ENCODE assay signal across 11 mouse cellular contexts in the genomic region with DNA sequence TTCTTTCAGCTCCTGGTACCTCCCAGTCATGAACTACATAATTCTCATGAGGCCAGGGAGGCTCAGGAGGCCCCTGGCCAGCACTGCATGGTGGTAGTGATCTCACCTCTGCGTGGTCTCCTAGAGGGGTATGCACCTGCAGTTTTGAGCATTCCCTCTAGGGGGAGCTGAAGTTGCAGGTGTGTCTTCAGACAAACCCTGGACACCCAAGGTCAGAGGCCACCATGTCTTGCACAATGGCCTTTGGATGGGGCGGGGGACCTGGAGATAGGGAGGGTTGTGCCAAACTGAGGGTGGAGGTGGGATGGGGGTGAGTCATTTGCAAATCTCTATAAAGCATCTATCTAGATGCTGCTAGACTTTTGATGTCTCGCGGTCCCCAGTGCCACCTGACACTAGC.
A peak's percentile ranks its signal among the peaks of the same experiment; 100 is the strongest.
DNase-seq lines count a peak whose midpoint lies in the region; ATAC-seq and TF ChIP-seq lines count a peak whose summit lies in the region.
"Had no signal": no experiment of that assay in that cellular context is flagged by ENCODE, and none has a peak within 500 bp of the region (broad histone marks: within the 10 kb centered on the region; RNA-seq: fewer than 3 reads in every experiment).

No protein-coding gene starts in this region.

- in situ Hi-C loops in CH12.LX (cut with MboI; ENCODE audit: low pct_ligation_motif_present, low pct_unique_long_range_greater_than_20kb, low sequenced_read_pairs): no loop called here

- TF ChIP-seq POLR2A in liver, adult 2 months (IDR thresholded peaks at IDR 0.05; ENCODE audit: extremely low read depth, insufficient read depth, low read length): no peak
- no peak for TF ChIP-seq POLR2A in CH12.LX (IDR thresholded peaks at IDR 0.05; ENCODE audit: low read depth, low read length)
- no peak for TF ChIP-seq POLR2A in bone marrow, adult 2 months (IDR thresholded peaks at IDR 0.05; ENCODE audit: borderline replicate concordance, control insufficient read depth, low read depth, low read length)

- no peak overlapping the region for H3K4me2 ChIP-seq in liver, embryonic 11.5 days
- no peak overlapping the region for H3K4me2 ChIP-seq in CH12.LX (ENCODE audit: insufficient read depth, low read depth, poor library complexity, severe bottlenecking)
- H3K4me2 ChIP-seq: liver, embryonic 13.5 days had no signal

- ATAC-seq in liver, embryonic 11.5 days (replicated peaks; ENCODE audit: low FRiP score): no peak
- ATAC-seq: forebrain, postnatal 0 days; midbrain, embryonic 16.5 days had no signal

- peak; percentile 61 for TF ChIP-seq CTCF in liver, adult 2 months (IDR thresholded peaks at IDR 0.05; ENCODE audit: low read depth, low read length)
- peak; percentile 29 to 47; a peak in 2 of 4 replicates for TF ChIP-seq CTCF in CH12.LX (conservative IDR thresholded peaks at IDR 0.05 in 1 of 2, IDR thresholded peaks at IDR 0.05 in 1 of 2; ENCODE audit: low read depth in 2 of 2, low read length in 2 of 2)
- peak; percentile 49 for TF ChIP-seq CTCF in bone marrow, adult 2 months (IDR thresholded peaks at IDR 0.05; ENCODE audit: control insufficient read depth, insufficient read depth, low read length)

- no peak overlapping the region for H3K4me3 ChIP-seq in liver, adult 2 months (ENCODE audit: insufficient read depth, low read depth, low read length)
- no peak overlapping the region for H3K4me3 ChIP-seq in liver, embryonic 11.5 days (ENCODE audit: low read depth, low read length)
- no peak overlapping the region for H3K4me3 ChIP-seq in CH12.LX (replicated peaks in 1 of 3; ENCODE audit: low read depth in 2 of 3, low read length in 2 of 3, poor library complexity in 1 of 3)
- H3K4me3 ChIP-seq in bone marrow, adult 2 months (replicated peaks; ENCODE audit: control insufficient read depth, low read depth, low read length): no peak overlapping the region
- H3K4me3 ChIP-seq: heart, embryonic 10.5 days; liver, embryonic 13.5 days had no signal

- dilution Hi-C loops in CH12.LX (cut with MboI; ENCODE audit: extremely low pct_ligation_motif_present, extremely low pct_unique_long_range_greater_than_20kb, low sequenced_read_pairs): no loop called here

- peak; percentile 59 for DNase-seq in liver, adult 2 months (ENCODE audit: extremely low read depth, low read depth, low spot score)
- no peak for DNase-seq in liver, embryonic 11.5 days (ENCODE audit: low spot score)
- DNase-seq in CH12.LX (ENCODE audit: extremely low read depth): no peak
- peak; percentile 64 for DNase-seq in splenic B cell, adult 2 months (ENCODE audit: low read depth, low spot score)
- DNase-seq in left cerebral cortex, postnatal 14 days (ENCODE audit: low spot score in 2 of 2): no peak
- DNase-seq in adrenal gland, postnatal 25 days: no peak
- DNase-seq: forebrain, postnatal 0 days; liver, embryonic 13.5 days had no signal

- H3K79me2 ChIP-seq in liver, adult 2 months (ENCODE audit: control insufficient read depth, insufficient read depth, low read length): no peaks in the 10 kb centered on the region
- no peaks in the 10 kb centered on the region for H3K79me2 ChIP-seq in CH12.LX (replicated peaks; ENCODE audit: control insufficient read depth, extremely low read depth, insufficient read depth, poor library complexity, severe bottlenecking)

- intact Hi-C loops in left cerebral cortex, postnatal 14 days (cut with DNase I): loop anchor here (5.0 kb wide), 2 partner anchors 33 to 222 kb away; no protein-coding TSS in a partner anchor

- WGBS in liver, adult 2 months: 72% methylated on average over 4 of the region's 4 CpGs
- 81% methylated on average over 4 of the region's 4 CpGs for WGBS in liver, embryonic 11.5 days
- WGBS in bone marrow, adult 2 months: 73% methylated on average over 4 of the region's 4 CpGs

- peak; percentile 10 for TF ChIP-seq RAD21 in CH12.LX (IDR thresholded peaks at IDR 0.05; ENCODE audit: low read depth, low read length)

- H3K9me3 ChIP-seq in liver, embryonic 11.5 days (ENCODE audit: control insufficient read depth, low read length): no peaks in the 10 kb centered on the region
- no peaks in the 10 kb centered on the region for H3K9me3 ChIP-seq in CH12.LX (replicated peaks; ENCODE audit: low read length)
- H3K9me3 ChIP-seq: heart, embryonic 10.5 days; liver, embryonic 13.5 days had no signal

- H3K27ac ChIP-seq in liver, adult 2 months (replicated peaks; ENCODE audit: insufficient read depth, low read depth, low read length): no peak overlapping the region
- H3K27ac ChIP-seq in liver, embryonic 11.5 days (ENCODE audit: low read depth, low read length): no peak overlapping the region
- H3K27ac ChIP-seq in CH12.LX (ENCODE audit: insufficient read depth, low read depth): no peak overlapping the region
- H3K27ac ChIP-seq in bone marrow, adult 2 months (ENCODE audit: control insufficient read depth, insufficient read depth, low read depth, low read length, poor library complexity): no peak overlapping the region
- H3K27ac ChIP-seq: heart, embryonic 10.5 days; liver, embryonic 13.5 days had no signal

- H3K4me1 ChIP-seq in liver, adult 2 months (ENCODE audit: control insufficient read depth, insufficient read depth, low read length): no peaks in the 10 kb centered on the region
- H3K4me1 ChIP-seq in liver, embryonic 11.5 days (replicated peaks; ENCODE audit: control insufficient read depth, insufficient read depth, low read length): peaks cover 7% of the 10 kb centered on the region
- H3K4me1 ChIP-seq in CH12.LX (ENCODE audit: control insufficient read depth in 1 of 2, insufficient read depth in 2 of 2): peaks cover 10 to 16% of the 10 kb centered on the region in 2 experiments
- H3K4me1 ChIP-seq in bone marrow, adult 2 months (ENCODE audit: control insufficient read depth, insufficient read depth, low read length): peaks cover 4% of the 10 kb centered on the region

- TF ChIP-seq EP300 in CH12.LX (IDR thresholded peaks at IDR 0.05; ENCODE audit: low read length): no peak

- H3K27me3 ChIP-seq in liver, adult 2 months (ENCODE audit: control insufficient read depth, insufficient read depth, low read length): no peaks in the 10 kb centered on the region
- H3K27me3 ChIP-seq in liver, embryonic 11.5 days (replicated peaks; ENCODE audit: control insufficient read depth, insufficient read depth, low read length): no peaks in the 10 kb centered on the region; the same call in 1 of the 2 replicates
- peaks cover 13% of the 10 kb centered on the region for H3K27me3 ChIP-seq in CH12.LX (replicated peaks)
- H3K27me3 ChIP-seq in splenic B cell, adult 2 months (ENCODE audit: control insufficient read depth, insufficient read depth, low read length, poor library complexity, severe bottlenecking): no peaks in the 10 kb centered on the region

- no peak overlapping the region for H3K9ac ChIP-seq in liver, adult 2 months (ENCODE audit: low read depth, low read length)
- no peak overlapping the region for H3K9ac ChIP-seq in liver, embryonic 11.5 days (ENCODE audit: low read depth, low read length)
- H3K9ac ChIP-seq in CH12.LX (ENCODE audit: insufficient read depth, low read depth): no peak overlapping the region
- H3K9ac ChIP-seq: forebrain, postnatal 0 days; liver, embryonic 13.5 days had no signal

- no peaks in the 10 kb centered on the region for H3K36me3 ChIP-seq in liver, adult 2 months (ENCODE audit: control insufficient read depth, insufficient read depth, low read length)
- H3K36me3 ChIP-seq in liver, embryonic 11.5 days (ENCODE audit: control insufficient read depth, insufficient read depth, low read length): no peaks in the 10 kb centered on the region
- no peaks in the 10 kb centered on the region for H3K36me3 ChIP-seq in CH12.LX (replicated peaks in 1 of 2; ENCODE audit: control insufficient read depth in 1 of 2, insufficient read depth in 1 of 2, low read length in 1 of 2)
- H3K36me3 ChIP-seq in splenic B cell, adult 2 months (ENCODE audit: control insufficient read depth, insufficient read depth, low read length, poor library complexity, severe bottlenecking): no peaks in the 10 kb centered on the region
- H3K36me3 ChIP-seq: heart, embryonic 10.5 days; liver, embryonic 13.5 days had no signal

TF ChIP-seq in CH12.LX, 34 proteins besides CTCF, POLR2A, EP300 and RAD21:
- TF ChIP-seq UBTF (IDR thresholded peaks at IDR 0.05; ENCODE audit: low read depth, low read length) (no peak), NELFE (IDR thresholded peaks at IDR 0.05; ENCODE audit: low read depth, low read length) (no peak)

Comparison
In these comparisons a context has a peak if more than half of its experiments do, and no peak if none do; other contexts are left out.
1. DNase-seq: peak in liver, adult 2 months (single experiment) and splenic B cell, adult 2 months (single experiment); none in liver, embryonic 11.5 days (single experiment), CH12.LX (single experiment), left cerebral cortex, postnatal 14 days (0 of 2) and adrenal gland, postnatal 25 days (single experiment).
2. Peak in every context shown above with its lines, with median percentiles within 50 percentile points of each other: CTCF ChIP-seq.